Mouse (Mus musculus): ENCODE data around the gene Myh7.

DNA sequence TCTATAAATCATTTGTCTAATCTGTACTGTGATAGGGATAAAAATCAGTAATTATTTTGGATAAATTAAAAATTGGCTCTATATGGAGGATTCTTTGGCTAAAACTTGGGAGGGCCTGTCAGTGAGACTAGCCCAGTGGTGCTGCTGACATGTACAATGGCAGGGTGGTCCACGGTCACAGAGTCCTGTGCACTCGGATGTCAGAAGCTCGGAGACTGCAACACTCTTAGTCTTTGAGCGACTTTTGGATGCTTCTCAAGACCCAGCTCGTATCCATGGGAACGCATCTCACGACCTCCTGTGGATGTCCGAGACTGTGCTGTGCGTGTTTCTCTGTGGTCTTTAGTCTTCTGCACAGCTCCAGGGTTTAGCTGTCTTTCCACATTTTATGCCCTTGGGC, 26.0 kb upstream of the Myh7 start:
- TF ChIP-seq POLR2A (IDR thresholded peaks at IDR 0.05; ENCODE audit: borderline replicate concordance, extremely low read depth, insufficient read depth, insufficient read length, poor library complexity, severe bottlenecking) = no peak
- no peak for TF ChIP-seq CTCF (IDR thresholded peaks at IDR 0.05; ENCODE audit: borderline replicate concordance, extremely low read depth, insufficient read depth, insufficient read length)
